Mouse (Mus musculus) limb, embryonic 11.5 days (tissue): ENCODE results near the gene Sema3f. TPM values are rescaled to one million over a fixed set of nuclear protein-coding genes. Genes with fewer than 3 reads are reported as not detected.

Experiments used
- polyA plus RNA-seq: library from polyadenylated mRNA; unstranded; fragments of >200 nt; fragmentation: Nextera tagmentation; extraction: Ambion mirVana; gene quantifications from 2 replicates; pipeline ENCODE4 v1.2.1, GENCODE M21; 2014

Sema3f gene
- polyA plus RNA-seq, 1 experiment from 2014 or later: 27.4 TPM

Other genes with a start within 250 kb of the Sema3f start
- gene Tmem115, start 176.5 kb downstream of the Sema3f start, polyA plus RNA-seq: 42.8 and 47.9 TPM in 2 replicates
- gene Cyb561d2, start 168.3 kb downstream of the Sema3f start, polyA plus RNA-seq: 13.1 and 14.1 TPM in 2 replicates
- 36.5 and 40.9 TPM in 2 replicates for gene Nprl2, start 168.2 kb downstream of the Sema3f start, polyA plus RNA-seq
- 0.79 and 0.95 TPM in 2 replicates for gene Zmynd10, start 163.2 kb downstream of the Sema3f start, polyA plus RNA-seq
- 46.7 and 49.3 TPM in 2 replicates for gene Rassf1, start 158.9 kb downstream of the Sema3f start, polyA plus RNA-seq
- gene Tusc2, start 147.2 kb downstream of the Sema3f start, polyA plus RNA-seq: 57.3 and 60.2 TPM in 2 replicates
- gene Hyal2, start 142.5 kb downstream of the Sema3f start, polyA plus RNA-seq: 143 and 155 TPM in 2 replicates
- 8.0 and 8.4 TPM in 2 replicates for gene Hyal1, start 133.5 kb downstream of the Sema3f start, polyA plus RNA-seq
- 14.3 and 16.7 TPM in 2 replicates for gene Naa80, start 131.6 kb downstream of the Sema3f start, polyA plus RNA-seq
- gene Hyal3, start 129.7 kb downstream of the Sema3f start, polyA plus RNA-seq: 0.54 and 0.57 TPM in 2 replicates
- 47.6 and 49.0 TPM in 2 replicates for gene Ifrd2, start 122.8 kb downstream of the Sema3f start, polyA plus RNA-seq
- gene Sema3b, start 101.2 kb downstream of the Sema3f start, polyA plus RNA-seq: 3.4 and 3.7 TPM in 2 replicates
- 336 and 358 TPM in 2 replicates for gene Gnai2, start 75.1 kb downstream of the Sema3f start, polyA plus RNA-seq
- gene Slc38a3, start 40.9 kb downstream of the Sema3f start, polyA plus RNA-seq: 3.4 and 4.1 TPM in 2 replicates
- gene Gnat1, start 30.8 kb downstream of the Sema3f start, polyA plus RNA-seq: 1.7 and 1.8 TPM in 2 replicates
- 179 and 195 TPM in 2 replicates for gene Rbm5, start 60.5 kb upstream of the Sema3f start, polyA plus RNA-seq
- 91.1 and 103 TPM in 2 replicates for gene Rbm6, start 162.8 kb upstream of the Sema3f start, polyA plus RNA-seq
- 12.4 and 12.6 TPM in 2 replicates for gene Mon1a, start 177.7 kb upstream of the Sema3f start, polyA plus RNA-seq
- gene Mst1r, start 196.4 kb upstream of the Sema3f start, polyA plus RNA-seq: 0.35 and 0.36 TPM in 2 replicates
- gene Actl11, start 218.0 kb upstream of the Sema3f start, polyA plus RNA-seq: not detected in 2 replicates
- gene Camkv, start 225.2 kb upstream of the Sema3f start, polyA plus RNA-seq: 4.4 and 4.6 TPM in 2 replicates
- 40.4 and 41.4 TPM in 2 replicates for gene Traip, start 239.7 kb upstream of the Sema3f start, polyA plus RNA-seq